Mouse (Mus musculus) forebrain, embryonic 14.5 days (tissue): ENCODE results near the gene Adnp. TPM values are rescaled to one million over a fixed set of nuclear protein-coding genes. Genes with fewer than 3 reads are reported as not detected.

Experiments
- ATAC-seq: fragments of 200-750 bp; cut with Nextera tagmentation; 2 replicates; pipeline ENCODE4 v1.8.0; 2017; ENCODE audit warnings: mild to moderate bottlenecking, moderate library complexity
- DNase-seq: peaks from one replicate; pipeline ENCODE4 v3.0.0-alpha.2; 2015; ENCODE audit warnings: low spot score
- H3K27ac ChIP-seq: fragments of 300-500 bp; sonication (generic); 2 replicates; pipeline ENCODE4 v1.5.1; 2014; ENCODE audit warnings: low read depth, mild to moderate bottlenecking, control low read depth, low read length, moderate library complexity
- H3K27me3 ChIP-seq: fragments of 300-500 bp; sonication (generic); replicated peaks from 2 replicates; pipeline ENCODE4 v1.6.1; 2014; ENCODE audit warnings: low read length, control low read depth, mixed read lengths; ENCODE audit not compliant: control insufficient read depth, insufficient read depth
- H3K36me3 ChIP-seq: fragments of 300-500 bp; sonication (generic); 2 replicates; pipeline ENCODE4 v1.6.1; 2014; ENCODE audit warnings: low read length, control low read depth; ENCODE audit not compliant: control insufficient read depth, insufficient read depth
- H3K4me1 ChIP-seq: fragments of 300-500 bp; sonication (generic); 2 replicates; pipeline ENCODE4 v1.6.1; 2014; ENCODE audit warnings: antibody characterized with exemption, low read length, control low read depth; ENCODE audit not compliant: control insufficient read depth, insufficient read depth
- H3K4me2 ChIP-seq: fragments of 300-500 bp; sonication (generic); 2 replicates; pipeline ENCODE4 v1.6.1; 2014; ENCODE audit warnings: mild to moderate bottlenecking, control low read depth, low read length
- H3K4me3 ChIP-seq: fragments of 300-500 bp; sonication (generic); 2 replicates; pipeline ENCODE4 v1.5.1; 2014; ENCODE audit warnings: low read depth, low read length, control low read depth
- H3K9ac ChIP-seq: fragments of 300-500 bp; sonication (generic); 2 replicates; pipeline ENCODE4 v1.6.1; 2014; ENCODE audit warnings: mild to moderate bottlenecking, low read length, control low read depth, moderate library complexity
- H3K9me3 ChIP-seq: fragments of 300-500 bp; sonication (generic); replicated peaks from 2 replicates; pipeline ENCODE4 v1.6.1; 2016; ENCODE audit warnings: low read length, control low read depth, mixed read lengths; ENCODE audit not compliant: control insufficient read depth
- WGBS: fragments of 180-500 bp; shearing (Covaris S2); extraction: QIAGEN DNeasy Blood & Tissue Kit; methylation state at CpG from one replicate; pipeline ENCODE4 v1.1.7; 2014; 5-methylcytosine and 5-hydroxymethylcytosine counted together
- polyA plus RNA-seq: library from polyadenylated mRNA; unstranded; fragments of >200 nt; fragmentation: Nextera tagmentation; extraction: Ambion mirVana; gene quantifications from 2 replicates; pipeline ENCODE4 v1.2.1, GENCODE M21; 2014

The Adnp gene
- polyA plus RNA-seq, 1 experiment from 2014 or later: 2.0 TPM

- peak; percentile 54 for DNase-seq
- H3K27me3 ChIP-seq: no peaks in the 10 kb centered on the region
- 81% methylated on average over 1 of the region's 1 CpGs for WGBS
- no peak overlapping the region for H3K4me2 ChIP-seq
- H3K4me1 ChIP-seq: peaks cover 37% of the 10 kb centered on the region
- no peak overlapping the region for H3K9ac ChIP-seq
- H3K27ac ChIP-seq: no peak overlapping the region
- H3K36me3 ChIP-seq: peaks cover 20% of the 10 kb centered on the region
- ATAC-seq: 0 out of 2 replicates have a peak, but pooled peaks have one; percentile 55
- no peak overlapping the region for H3K4me3 ChIP-seq
- H3K9me3 ChIP-seq: no peaks in the 10 kb centered on the region
Measured at GRCm38 (mm10) chr2:168198421-168198820, 8.5 kb downstream of the Adnp start.

GRCm38 (mm10) chr2:168195721-168196120, 11.2 kb downstream of the Adnp start:
- peaks cover 16% of the 10 kb centered on the region; the same call in 1 of the 2 replicates for H3K36me3 ChIP-seq
- H3K4me1 ChIP-seq: peaks cover 35% of the 10 kb centered on the region
- no peak for ATAC-seq
- DNase-seq: no peak
- no peak overlapping the region for H3K27ac ChIP-seq
- H3K9ac ChIP-seq: no peak overlapping the region
- 55% methylated on average over 2 of the region's 2 CpGs for WGBS
- no peak overlapping the region for H3K4me2 ChIP-seq
- no peaks in the 10 kb centered on the region for H3K9me3 ChIP-seq
- H3K4me3 ChIP-seq: no peak overlapping the region
- H3K27me3 ChIP-seq: no peaks in the 10 kb centered on the region

- Histone ChIP-seq H3K4me1 (peaks cover 20% of the 10 kb centered on the region), H3K4me2 (no peak overlapping the region), H3K27me3 (no peaks in the 10 kb centered on the region), H3K4me3 (no peak overlapping the region), H3K27ac (no peak overlapping the region), H3K9me3 (no peaks in the 10 kb centered on the region), H3K36me3 (peaks cover 14% of the 10 kb centered on the region; the same call in 1 of the 2 replicates), H3K9ac (no peak overlapping the region)
- 75% methylated on average over 2 of the region's 2 CpGs for WGBS
- DNase-seq (no peak), ATAC-seq (no peak)
Measured at GRCm38 (mm10) chr2:168193685-168194084, 13.2 kb downstream of the Adnp start.

- Histone ChIP-seq H3K4me3 (no peak overlapping the region), H3K4me1 (peaks cover 11% of the 10 kb centered on the region), H3K9ac (no peak overlapping the region), H3K9me3 (no peaks in the 10 kb centered on the region), H3K27ac (no peak overlapping the region), H3K36me3 (peaks cover 17% of the 10 kb centered on the region), H3K27me3 (no peaks in the 10 kb centered on the region), H3K4me2 (no peak overlapping the region)
- DNase-seq (no peak), ATAC-seq (no peak)
- WGBS: 94% methylated on average over 2 of the region's 2 CpGs
Measured at GRCm38 (mm10) chr2:168191856-168192255, 15.1 kb downstream of the Adnp start.

GRCm38 (mm10) chr2:168175946-168176345, 31.0 kb downstream of the Adnp start:
- no peak overlapping the region for H3K4me3 ChIP-seq
- H3K9ac ChIP-seq: no peak overlapping the region
- H3K27ac ChIP-seq: no peak overlapping the region
- peaks cover 26% of the 10 kb centered on the region for H3K36me3 ChIP-seq
- no peak overlapping the region for H3K4me2 ChIP-seq
- DNase-seq (no peak), ATAC-seq (no peak)
- H3K27me3 ChIP-seq: no peaks in the 10 kb centered on the region
- WGBS: 29% methylated on average over 7 of the region's 7 CpGs
- no peaks in the 10 kb centered on the region for H3K4me1 ChIP-seq
- no peaks in the 10 kb centered on the region for H3K9me3 ChIP-seq

- ATAC-seq: no peak
- Histone ChIP-seq H3K27me3 (no peaks in the 10 kb centered on the region), H3K4me2 (no peak overlapping the region), H3K9me3 (no peaks in the 10 kb centered on the region), H3K4me3 (no peak overlapping the region), H3K4me1 (peaks cover 9% of the 10 kb centered on the region; the same call in 1 of the 2 replicates), H3K27ac (no peak overlapping the region), H3K9ac (no peak overlapping the region), H3K36me3 (peaks cover 3% of the 10 kb centered on the region; the same call in 1 of the 2 replicates)
- DNase-seq: no peak
- WGBS: 14% methylated on average over 13 of the region's 13 CpGs
Measured at GRCm38 (mm10) chr2:168170167-168170685, 36.7 kb downstream of the Adnp start.

- Histone ChIP-seq H3K27me3 (no peaks in the 10 kb centered on the region), H3K27ac (no peak overlapping the region), H3K4me3 (no peak overlapping the region), H3K4me1 (peaks cover 9% of the 10 kb centered on the region; the same call in 1 of the 2 replicates), H3K9me3 (no peaks in the 10 kb centered on the region), H3K36me3 (no peaks in the 10 kb centered on the region), H3K9ac (no peak overlapping the region), H3K4me2 (no peak overlapping the region)
- ATAC-seq (no peak), DNase-seq (no peak)
- 3% methylated on average over 9 of the region's 9 CpGs for WGBS
Measured at GRCm38 (mm10) chr2:168169800-168170113, 37.2 kb downstream of the Adnp start.

- H3K4me2 ChIP-seq: no peak overlapping the region
- H3K27ac ChIP-seq: no peak overlapping the region
- H3K4me3 ChIP-seq: no peak overlapping the region
- WGBS: 31% methylated on average over 9 of the region's 9 CpGs
- peaks cover 9% of the 10 kb centered on the region; the same call in 1 of the 2 replicates for H3K4me1 ChIP-seq
- no peaks in the 10 kb centered on the region for H3K9me3 ChIP-seq
- no peak overlapping the region for H3K9ac ChIP-seq
- peak; percentile 10; the same call in 1 of the 2 replicates for ATAC-seq
- H3K36me3 ChIP-seq: no peaks in the 10 kb centered on the region
- no peak for DNase-seq
- H3K27me3 ChIP-seq: no peaks in the 10 kb centered on the region
Measured at GRCm38 (mm10) chr2:168168892-168169799, 37.8 kb downstream of the Adnp start.

- ATAC-seq (no peak), DNase-seq (no peak)
- H3K4me3 ChIP-seq: no peak overlapping the region
- no peaks in the 10 kb centered on the region for H3K9me3 ChIP-seq
- H3K27ac ChIP-seq: no peak overlapping the region
- no peak overlapping the region for H3K9ac ChIP-seq
- H3K27me3 ChIP-seq: no peaks in the 10 kb centered on the region
- H3K4me2 ChIP-seq: no peak overlapping the region
- H3K36me3 ChIP-seq: no peaks in the 10 kb centered on the region
- 57% methylated on average over 3 of the region's 3 CpGs for WGBS
- peaks cover 9% of the 10 kb centered on the region; the same call in 1 of the 2 replicates for H3K4me1 ChIP-seq
Measured at GRCm38 (mm10) chr2:168167781-168168180, 39.1 kb downstream of the Adnp start.
